Mouse (Mus musculus) left cerebral cortex, adult 9 months (tissue): ENCODE results near the gene Mettl9.
A peak's percentile ranks its signal among the peaks of the same experiment; 100 is the strongest.

Experiments
- DNase-seq, 2 experiments: peaks; one replicate each; pipeline ENCODE4 v3.0.0; 2022; ENCODE audit warnings: low spot score in 2 of 2

Gene Mettl9

GRCm38 (mm10) chr7:121098614-121099389 is 64.6 kb downstream of the Mettl9 start:
- DNase-seq, result no peak

GRCm38 (mm10) chr7:121107851-121108250 is 73.6 kb downstream of the Mettl9 start:
- DNase-seq, result no peak

GRCm38 (mm10) chr7:121111321-121111720 is 77.1 kb downstream of the Mettl9 start:
- DNase-seq, result no peak

GRCm38 (mm10) chr7:121111762-121112161 is 77.5 kb downstream of the Mettl9 start:
- no peak for DNase-seq

- DNase-seq, result peak; percentile 18 to 91
Observed at GRCm38 (mm10) chr7:121120143-121120818, 86.0 kb downstream of the Mettl9 start.
